Mouse (Mus musculus) limb, embryonic 12.5 days (tissue): Measurements from ENCODE around the gene Erg. TPM values are rescaled to one million over a fixed set of nuclear protein-coding genes. Genes with fewer than 3 reads are reported as not detected.
A peak's percentile ranks its signal among the peaks of the same experiment; 100 is the strongest.

ENCODE experiments used
- ATAC-seq: fragments of 200-750 bp; cut with Nextera tagmentation; 2 replicates; pipeline ENCODE4 v1.8.0; 2017; ENCODE audit warnings: low read depth, moderate TSS enrichment; ENCODE audit not compliant: insufficient number of reproducible peaks, insufficient read depth, low FRiP score, low TSS enrichment
- H3K27ac ChIP-seq: fragments of 300-500 bp; sonication (generic); 2 replicates; pipeline ENCODE4 v1.5.1; 2016; ENCODE audit warnings: mild to moderate bottlenecking, moderate library complexity
- H3K27me3 ChIP-seq: fragments of 300-500 bp; sonication (generic); 2 replicates; pipeline ENCODE4 v1.6.1; 2016; ENCODE audit warnings: mild to moderate bottlenecking, moderate library complexity
- H3K36me3 ChIP-seq: fragments of 300-500 bp; sonication (generic); 2 replicates; pipeline ENCODE4 v1.6.1; 2016; ENCODE audit warnings: mild to moderate bottlenecking, moderate library complexity
- H3K4me1 ChIP-seq: fragments of 300-500 bp; sonication (generic); replicated peaks from 2 replicates; pipeline ENCODE4 v1.6.1; 2016
- H3K4me2 ChIP-seq: fragments of 300-500 bp; sonication (generic); 2 replicates; pipeline ENCODE4 v1.6.1; 2016; ENCODE audit warnings: mild to moderate bottlenecking, moderate library complexity
- H3K4me3 ChIP-seq: fragments of 300-500 bp; sonication (generic); replicated peaks from 2 replicates; pipeline ENCODE4 v1.5.1; 2016; ENCODE audit warnings: mild to moderate bottlenecking
- H3K9ac ChIP-seq: fragments of 300-500 bp; sonication (generic); replicated peaks from 2 replicates; pipeline ENCODE4 v1.6.1; 2016; ENCODE audit warnings: mild to moderate bottlenecking, moderate library complexity
- H3K9me3 ChIP-seq: fragments of 300-500 bp; sonication (generic); 2 replicates; pipeline ENCODE4 v1.6.1; 2016; ENCODE audit warnings: mild to moderate bottlenecking, moderate library complexity
- WGBS: fragments of 180-500 bp; shearing (Covaris S2); methylation state at CpG from one replicate; pipeline ENCODE4 v1.1.7; 2016; 5-methylcytosine and 5-hydroxymethylcytosine counted together
- polyA plus RNA-seq: library from polyadenylated mRNA; unstranded; fragments of >200 nt; fragmentation: Nextera tagmentation; extraction: Ambion mirVana; gene quantifications from 2 replicates; pipeline ENCODE4 v1.2.1, GENCODE M21; 2016

The Erg gene
- polyA plus RNA-seq, 1 experiment from 2014 or later = 17.3 TPM

GRCm38 (mm10) chr16:95584751-95585528 is 1.5 kb downstream of the Erg start:
- peak overlapping the region; percentile 89 for H3K27ac ChIP-seq
- no peak for ATAC-seq
- 7% methylated on average over 37 of the region's 37 CpGs for WGBS
- H3K4me2 ChIP-seq = peak overlapping the region; percentile 97
- H3K27me3 ChIP-seq = peaks cover 39% of the 10 kb centered on the region
- H3K9me3 ChIP-seq = no peaks in the 10 kb centered on the region
- H3K4me3 ChIP-seq = peak overlapping the region; percentile 65
- H3K9ac ChIP-seq = peak overlapping the region; percentile 69
- no peaks in the 10 kb centered on the region for H3K36me3 ChIP-seq
- H3K4me1 ChIP-seq = peaks cover 75% of the 10 kb centered on the region

GRCm38 (mm10) chr16:95579289-95579688 is 7.1 kb downstream of the Erg start:
- Histone ChIP-seq H3K4me1 (peaks cover 78% of the 10 kb centered on the region), H3K36me3 (no peaks in the 10 kb centered on the region), H3K27me3 (peaks cover 19% of the 10 kb centered on the region), H3K9ac (no peak overlapping the region), H3K27ac (no peak overlapping the region), H3K4me2 (no peak overlapping the region), H3K9me3 (no peaks in the 10 kb centered on the region), H3K4me3 (no peak overlapping the region)
- no peak for ATAC-seq
- 82% methylated on average over 4 of the region's 4 CpGs for WGBS

- Histone ChIP-seq H3K9me3 (no peaks in the 10 kb centered on the region), H3K4me1 (peaks cover 61% of the 10 kb centered on the region), H3K36me3 (no peaks in the 10 kb centered on the region), H3K27ac (no peak overlapping the region), H3K9ac (no peak overlapping the region), H3K27me3 (0 out of 2 replicates have a peak, but pooled peaks cover 2% of the 10 kb centered on the region), H3K4me2 (no peak overlapping the region), H3K4me3 (no peak overlapping the region)
- no peak for ATAC-seq
- WGBS = 57% methylated on average over 13 of the region's 13 CpGs
These were observed 13.2 kb downstream of the Erg start for GRCm38 (mm10) chr16:95573163-95573562.

GRCm38 (mm10) chr16:95570616-95571015 is 15.8 kb downstream of the Erg start:
- no peak overlapping the region for H3K4me2 ChIP-seq
- H3K36me3 ChIP-seq = no peaks in the 10 kb centered on the region
- peaks cover 42% of the 10 kb centered on the region for H3K4me1 ChIP-seq
- H3K9me3 ChIP-seq = no peaks in the 10 kb centered on the region
- 3% methylated on average over 1 of the region's 1 CpGs for WGBS
- no peak for ATAC-seq
- no peak overlapping the region for H3K9ac ChIP-seq
- no peak overlapping the region for H3K4me3 ChIP-seq
- 0 out of 2 replicates have a peak, but pooled peaks cover 2% of the 10 kb centered on the region for H3K27me3 ChIP-seq
- no peak overlapping the region for H3K27ac ChIP-seq

- H3K27me3 ChIP-seq = no peaks in the 10 kb centered on the region
- H3K9ac ChIP-seq = no peak overlapping the region
- no peak for ATAC-seq
- WGBS = 78% methylated on average over 4 of the region's 4 CpGs
- H3K9me3 ChIP-seq = no peaks in the 10 kb centered on the region
- H3K27ac ChIP-seq = no peak overlapping the region
- peaks cover 8% of the 10 kb centered on the region for H3K4me1 ChIP-seq
- no peak overlapping the region for H3K4me3 ChIP-seq
- no peak overlapping the region for H3K4me2 ChIP-seq
- H3K36me3 ChIP-seq = peaks cover 4% of the 10 kb centered on the region; the same call in 1 of the 2 replicates
These were observed 29.6 kb downstream of the Erg start for GRCm38 (mm10) chr16:95556834-95557233.

GRCm38 (mm10) chr16:95553136-95553535 is 33.3 kb downstream of the Erg start:
- Histone ChIP-seq H3K4me3 (no peak overlapping the region), H3K9me3 (no peaks in the 10 kb centered on the region), H3K4me1 (peaks cover 3% of the 10 kb centered on the region; the same call in 1 of the 2 replicates), H3K27me3 (no peaks in the 10 kb centered on the region), H3K4me2 (no peak overlapping the region), H3K36me3 (peaks cover 4% of the 10 kb centered on the region; the same call in 1 of the 2 replicates), H3K9ac (no peak overlapping the region), H3K27ac (no peak overlapping the region)
- WGBS = 89% methylated on average over 2 of the region's 2 CpGs
- no peak for ATAC-seq

- Histone ChIP-seq H3K9ac (no peak overlapping the region), H3K27ac (no peak overlapping the region), H3K27me3 (no peaks in the 10 kb centered on the region), H3K36me3 (peaks cover 4% of the 10 kb centered on the region; the same call in 1 of the 2 replicates), H3K4me2 (no peak overlapping the region), H3K9me3 (no peaks in the 10 kb centered on the region), H3K4me1 (peaks cover 3% of the 10 kb centered on the region; the same call in 1 of the 2 replicates), H3K4me3 (no peak overlapping the region)
- ATAC-seq = no peak
- WGBS = 68% methylated on average over 16 of the region's 16 CpGs
These were observed 33.9 kb downstream of the Erg start for GRCm38 (mm10) chr16:95552495-95552894.

- Histone ChIP-seq H3K4me3 (no peak overlapping the region), H3K27ac (no peak overlapping the region), H3K4me2 (no peak overlapping the region), H3K36me3 (peaks cover 4% of the 10 kb centered on the region; the same call in 1 of the 2 replicates), H3K27me3 (no peaks in the 10 kb centered on the region), H3K4me1 (0 out of 2 replicates have a peak, but pooled peaks cover 3% of the 10 kb centered on the region), H3K9me3 (no peaks in the 10 kb centered on the region), H3K9ac (no peak overlapping the region)
- WGBS = 86% methylated on average over 5 of the region's 5 CpGs
- no peak for ATAC-seq
These were observed 35.9 kb downstream of the Erg start for GRCm38 (mm10) chr16:95550496-95550895.

GRCm38 (mm10) chr16:95544753-95545152 is 41.6 kb downstream of the Erg start:
- H3K4me1 ChIP-seq = 0 out of 2 replicates have a peak, but pooled peaks cover 3% of the 10 kb centered on the region
- H3K27me3 ChIP-seq = no peaks in the 10 kb centered on the region
- H3K36me3 ChIP-seq = no peaks in the 10 kb centered on the region
- ATAC-seq = no peak
- no peak overlapping the region for H3K4me3 ChIP-seq
- no peak overlapping the region for H3K27ac ChIP-seq
- 0 out of 2 replicates have a peak, but pooled peaks cover 4% of the 10 kb centered on the region for H3K9me3 ChIP-seq
- WGBS = 85% methylated on average over 5 of the region's 5 CpGs
- H3K4me2 ChIP-seq = no peak overlapping the region
- H3K9ac ChIP-seq = no peak overlapping the region

GRCm38 (mm10) chr16:95543471-95543870 is 42.9 kb downstream of the Erg start:
- no peak for ATAC-seq
- H3K4me2 ChIP-seq = no peak overlapping the region
- no peak overlapping the region for H3K4me3 ChIP-seq
- no peaks in the 10 kb centered on the region for H3K36me3 ChIP-seq
- 0 out of 2 replicates have a peak, but pooled peaks cover 4% of the 10 kb centered on the region for H3K9me3 ChIP-seq
- WGBS = 92% methylated on average over 12 of the region's 12 CpGs
- 0 out of 2 replicates have a peak, but pooled peaks cover 3% of the 10 kb centered on the region for H3K4me1 ChIP-seq
- H3K27ac ChIP-seq = no peak overlapping the region
- H3K9ac ChIP-seq = no peak overlapping the region
- no peaks in the 10 kb centered on the region for H3K27me3 ChIP-seq

GRCm38 (mm10) chr16:95535151-95535550 is 51.2 kb downstream of the Erg start:
- 70% methylated on average over 3 of the region's 3 CpGs for WGBS
- no peak overlapping the region for H3K27ac ChIP-seq
- H3K4me2 ChIP-seq = no peak overlapping the region
- 0 out of 2 replicates have a peak, but pooled peaks cover 5% of the 10 kb centered on the region for H3K4me1 ChIP-seq
- ATAC-seq = no peak
- H3K9me3 ChIP-seq = no peaks in the 10 kb centered on the region
- H3K9ac ChIP-seq = no peak overlapping the region
- no peak overlapping the region for H3K4me3 ChIP-seq
- H3K36me3 ChIP-seq = no peaks in the 10 kb centered on the region
- no peaks in the 10 kb centered on the region for H3K27me3 ChIP-seq
